Mouse (Mus musculus) ES-E14 (cell line): Measurements from ENCODE around the gene Syna. TPM values are rescaled to one million over a fixed set of nuclear protein-coding genes. Genes with fewer than 3 reads are reported as not detected.

Experiments
- DNase-seq: peaks from one replicate; pipeline ENCODE4 v3.0.0-alpha.2; 2013; ENCODE audit warnings: low read depth, low spot score
- H3K27ac ChIP-seq: 2 replicates; pipeline ENCODE4 v1.5.1; 2012; ENCODE audit warnings: low read depth, mild to moderate bottlenecking, low read length, moderate library complexity, mixed read lengths; ENCODE audit not compliant: poor library complexity, insufficient read depth, severe bottlenecking
- H3K36me3 ChIP-seq: 2 replicates; pipeline ENCODE4 v1.6.1; 2012; ENCODE audit warnings: mild to moderate bottlenecking, low read length, moderate library complexity, mixed read lengths; ENCODE audit not compliant: control insufficient read depth, poor library complexity, insufficient read depth, severe bottlenecking
- H3K4me1 ChIP-seq, 2 experiments: fragments of 150-350 bp in 1 of 2; sonication (generic) in 1 of 2; 2 replicates each; pipeline ENCODE4 v1.6.1; 2012; ENCODE audit warnings: low read length in 2 of 2, mild to moderate bottlenecking in 1 of 2, mixed read lengths in 1 of 2; ENCODE audit not compliant: control insufficient read depth in 2 of 2, insufficient read depth in 2 of 2, poor library complexity in 1 of 2
- H3K4me3 ChIP-seq, 2 experiments: fragments of 150-350 bp in 1 of 2; sonication (generic) in 1 of 2; 2 replicates each; pipeline ENCODE4 v1.5.1; 2012; ENCODE audit warnings: low read length in 2 of 2, low read depth in 1 of 2, mild to moderate bottlenecking in 1 of 2, mixed read lengths in 1 of 2; ENCODE audit not compliant: insufficient read depth in 1 of 2, poor library complexity in 1 of 2, severe bottlenecking in 1 of 2
- H3K9ac ChIP-seq: 2 replicates; pipeline ENCODE4 v1.6.1; 2012; ENCODE audit warnings: low read depth, mild to moderate bottlenecking, low read length, mixed read lengths; ENCODE audit not compliant: poor library complexity, insufficient read depth, severe bottlenecking
- H3K9me3 ChIP-seq: fragments of 150-350 bp; sonication (generic); 2 replicates; pipeline ENCODE4 v1.6.1; 2012; ENCODE audit warnings: low read depth, mild to moderate bottlenecking, low read length; ENCODE audit not compliant: control insufficient read depth, insufficient read depth
- CHD2 ChIP-seq: IDR thresholded peaks from 2 replicates; pipeline ENCODE4 v1.6.1; 2014; ENCODE audit warnings: mild to moderate bottlenecking, low read depth, low read length, inconsistent platforms
- HCFC1 ChIP-seq: IDR thresholded peaks from 2 replicates; pipeline ENCODE4 v1.6.1; 2012; ENCODE audit warnings: low read length, inconsistent platforms, borderline replicate concordance; ENCODE audit not compliant: insufficient read depth
- MAFK ChIP-seq: IDR thresholded peaks from 2 replicates; pipeline ENCODE4 v1.6.1; 2014; ENCODE audit warnings: mild to moderate bottlenecking, low read depth, low read length, inconsistent platforms; ENCODE audit not compliant: insufficient read depth
- ZC3H11A ChIP-seq: IDR thresholded peaks from 2 replicates; pipeline ENCODE4 v1.6.1; 2012; ENCODE audit warnings: low read depth, mild to moderate bottlenecking, inconsistent platforms, low read length, borderline replicate concordance
- ZNF384 ChIP-seq: IDR thresholded peaks from 2 replicates; pipeline ENCODE4 v1.6.1; 2012; ENCODE audit warnings: low read depth, low read length, inconsistent platforms
- in situ Hi-C, 2 experiments: fragments of 600-800 bp; cut with MboI; formaldehyde crosslinking; loops; one replicate each; pipeline ENCODE4 v1.15.1; 2025; ENCODE audit warnings: low sequenced_read_pairs in 2 of 2, inconsistent platforms in 1 of 2; ENCODE audit not compliant: unreplicated experiment in 2 of 2
- total RNA-seq: library from RNA; depleted of rRNA; stranded (reverse); fragments of 300-350 nt; gene quantifications from 2 replicates; pipeline ENCODE4 v1.2.3, GENCODE M21; 2012

The Syna gene
- total RNA-seq, 1 experiment = 0.18 TPM

- Histone ChIP-seq H3K36me3 (no peaks in the 10 kb centered on the region), H3K27ac (no peak overlapping the region), H3K4me1 (peaks cover 2 to 11% of the 10 kb centered on the region in 2 experiments; a peak in 1 of 4 replicates), H3K4me3 (no peak overlapping the region), H3K9ac (no peak overlapping the region), H3K9me3 (no peaks in the 10 kb centered on the region)
- no peak for DNase-seq
- TF ChIP-seq MAFK (no peak), HCFC1 (no peak)
- in situ Hi-C loops = no loop called here
Observed at GRCm38 (mm10) chr5:134523728-134524127, 36.2 kb downstream of the Syna start.

GRCm38 (mm10) chr5:134522524-134522923 is 37.4 kb downstream of the Syna start:
- Histone ChIP-seq H3K36me3 (no peaks in the 10 kb centered on the region), H3K4me1 (peaks cover 0 to 5% of the 10 kb centered on the region in 2 experiments; a peak in 1 of 4 replicates), H3K27ac (no peak overlapping the region), H3K9me3 (no peaks in the 10 kb centered on the region), H3K4me3 (peak overlapping the region; percentile 50 to 54; a peak in 3 of 4 replicates), H3K9ac (peak overlapping the region; percentile 38; the same call in 1 of the 2 replicates)
- DNase-seq = no peak
- TF ChIP-seq CHD2 = no peak
- in situ Hi-C loops = no loop called here

GRCm38 (mm10) chr5:134521806-134522205 is 38.2 kb downstream of the Syna start:
- no peak for DNase-seq
- Histone ChIP-seq H3K36me3 (no peaks in the 10 kb centered on the region), H3K9ac (peak overlapping the region; percentile 39; the same call in 1 of the 2 replicates)

GRCm38 (mm10) chr5:134521131-134521530 is 38.8 kb downstream of the Syna start:
- H3K4me3 ChIP-seq = no peak overlapping the region
- H3K27ac ChIP-seq = no peak overlapping the region
- no peak for TF ChIP-seq ZC3H11A
- TF ChIP-seq HCFC1 = no peak
- no peak for TF ChIP-seq MAFK
- no peak for TF ChIP-seq ZNF384
- no peak for TF ChIP-seq CHD2
- in situ Hi-C loops = no loop called here
- no peak overlapping the region for H3K9ac ChIP-seq
- peaks cover 1% of the 10 kb centered on the region; the same call in 1 of the 2 replicates for H3K36me3 ChIP-seq
- H3K4me1 ChIP-seq = peaks cover 0 to 5% of the 10 kb centered on the region in 2 experiments; a peak in 1 of 4 replicates
- DNase-seq = no peak
- H3K9me3 ChIP-seq = no peaks in the 10 kb centered on the region

More at GRCm38 (mm10) chr5:134521806-134522205, 38.2 kb downstream of the Syna start:
- Histone ChIP-seq H3K4me3 (peak overlapping the region in 1 of 2 experiments; percentile 50; a peak in 2 of 4 replicates), H3K9me3 (no peaks in the 10 kb centered on the region), H3K27ac (no peak overlapping the region), H3K4me1 (peaks cover 0 to 5% of the 10 kb centered on the region in 2 experiments; a peak in 1 of 4 replicates)
- TF ChIP-seq MAFK (no peak), HCFC1 (no peak), ZC3H11A (no peak)
- in situ Hi-C loops = no loop called here

GRCm38 (mm10) chr5:134520120-134520519 is 39.9 kb downstream of the Syna start:
- no peak for TF ChIP-seq HCFC1
- no peak for TF ChIP-seq ZNF384
- no peak overlapping the region for H3K27ac ChIP-seq
- no peak overlapping the region for H3K9ac ChIP-seq
- no peak overlapping the region for H3K4me3 ChIP-seq
- no peak for DNase-seq
- H3K36me3 ChIP-seq = peaks cover 3% of the 10 kb centered on the region; the same call in 1 of the 2 replicates
- H3K4me1 ChIP-seq = peaks cover 0 to 5% of the 10 kb centered on the region in 2 experiments; a peak in 1 of 4 replicates
- H3K9me3 ChIP-seq = no peaks in the 10 kb centered on the region
- in situ Hi-C loops = no loop called here
